Mouse (Mus musculus) neutrophil, adult 5-6 weeks (primary cell): ENCODE measurements around the gene Vwa3b. TPM values are rescaled to one million over a fixed set of nuclear protein-coding genes. Genes with fewer than 3 reads are reported as not detected.
A peak's percentile ranks its signal among the peaks of the same experiment; 100 is the strongest.
"Not testable (repeated sequence)": the region's sequence is repeated elsewhere in the genome, so short reads cannot be mapped to it uniquely, and the experiment has no call there.

Experiments used
- ATAC-seq: fragments of 151-379, 151-347 bp; 2 replicates; pipeline ENCODE4 v1.8.0; 2017; ENCODE audit warnings: mild to moderate bottlenecking, moderate TSS enrichment; ENCODE audit not compliant: insufficient number of reproducible peaks, poor library complexity, low FRiP score, severe bottlenecking; ENCODE audit errors: extremely low read depth
- total RNA-seq: library from RNA; stranded (forward); fragments of 200-1000 nt; gene quantifications from 2 replicates; pipeline ENCODE4 v1.2.3, GENCODE M21; 2017

The Vwa3b gene
- total RNA-seq, 1 experiment from 2014 or later = 0.35 TPM

DNA sequence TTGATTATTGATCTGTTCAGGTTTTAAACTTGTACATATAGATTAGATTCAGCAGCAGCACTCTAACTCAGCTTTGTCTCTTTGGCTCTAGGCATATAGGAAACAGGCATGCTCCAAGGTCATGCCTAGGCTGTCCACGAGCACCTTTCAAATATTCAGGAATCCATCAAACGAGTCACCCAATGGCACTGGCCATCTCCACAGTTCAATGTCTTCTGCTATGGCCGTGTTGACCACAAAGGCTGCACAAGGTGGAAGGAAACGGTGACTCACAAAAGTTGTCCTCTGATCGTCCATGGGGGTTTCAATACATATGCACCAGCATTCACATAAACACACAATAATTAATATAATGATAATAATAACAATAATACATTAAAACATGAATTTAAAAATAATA lies 21.4 kb upstream of the Vwa3b start:
- ATAC-seq = no peak

DNA sequence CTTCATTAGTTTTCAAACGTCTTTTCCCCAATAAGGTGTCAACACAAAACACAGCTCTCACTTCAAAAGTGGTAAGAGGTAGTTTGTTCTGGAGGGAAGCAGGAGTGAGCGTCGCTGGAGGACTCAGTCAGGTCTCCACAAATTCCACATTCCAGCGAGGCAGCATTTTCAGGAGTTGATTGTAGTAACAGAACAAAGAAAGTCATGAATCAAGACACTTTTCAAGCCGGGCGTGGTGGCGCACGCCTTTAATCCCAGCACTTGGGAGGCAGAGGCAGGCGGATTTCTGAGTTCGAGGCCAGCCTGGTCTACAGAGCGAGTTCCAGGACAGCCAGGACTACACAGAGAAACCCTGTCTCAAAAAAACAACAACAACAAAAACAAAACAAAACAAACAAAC lies 19.9 kb upstream of the Vwa3b start:
- ATAC-seq = not testable (repeated sequence)

DNA sequence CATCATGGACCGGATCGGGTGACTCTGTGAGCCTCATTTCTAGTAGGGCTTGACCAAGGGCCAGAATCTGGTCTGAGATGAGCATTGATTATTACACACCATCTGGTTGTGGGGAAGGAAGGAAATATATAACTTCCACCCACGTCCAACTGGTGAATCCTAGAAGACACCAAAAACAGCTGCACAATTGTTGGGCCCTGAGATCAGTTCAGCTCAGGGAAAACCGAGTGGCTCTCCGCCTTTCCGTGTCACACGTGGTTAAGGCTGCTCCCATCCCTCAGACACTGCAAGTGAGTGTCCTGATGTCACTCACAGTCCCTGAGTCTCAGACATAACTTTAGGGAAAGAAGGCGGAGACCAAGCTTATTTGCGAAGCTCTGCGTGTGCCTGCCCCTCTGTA lies 16.5 kb upstream of the Vwa3b start:
- no peak for ATAC-seq

DNA sequence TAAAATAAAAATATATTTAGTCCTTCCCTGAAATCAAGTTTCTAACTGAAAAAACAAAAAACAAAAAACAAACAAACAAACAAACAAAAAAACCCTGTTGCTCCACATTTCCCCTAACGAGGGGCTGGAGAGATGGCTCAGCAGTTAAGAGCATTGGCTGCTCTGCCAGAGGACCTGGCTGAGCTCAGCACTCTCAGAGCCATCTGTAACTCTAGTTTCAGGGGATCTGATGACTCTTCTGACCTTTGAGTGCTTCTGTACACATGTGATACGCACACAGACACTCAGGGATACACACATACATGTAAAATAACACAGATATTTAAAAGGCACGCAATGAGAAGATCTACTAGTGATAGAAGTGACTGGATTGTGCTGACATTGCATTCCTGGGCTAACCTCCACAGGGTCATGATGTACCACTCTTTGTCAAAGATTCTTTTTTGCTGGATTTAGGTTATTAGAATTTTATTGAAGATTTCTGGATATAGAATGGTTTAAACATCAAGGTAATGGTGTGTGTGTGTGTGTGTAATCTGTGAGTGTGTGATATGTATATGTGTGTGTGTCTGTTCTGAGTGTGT lies 14.7 kb upstream of the Vwa3b start:
- ATAC-seq = no peak

DNA sequence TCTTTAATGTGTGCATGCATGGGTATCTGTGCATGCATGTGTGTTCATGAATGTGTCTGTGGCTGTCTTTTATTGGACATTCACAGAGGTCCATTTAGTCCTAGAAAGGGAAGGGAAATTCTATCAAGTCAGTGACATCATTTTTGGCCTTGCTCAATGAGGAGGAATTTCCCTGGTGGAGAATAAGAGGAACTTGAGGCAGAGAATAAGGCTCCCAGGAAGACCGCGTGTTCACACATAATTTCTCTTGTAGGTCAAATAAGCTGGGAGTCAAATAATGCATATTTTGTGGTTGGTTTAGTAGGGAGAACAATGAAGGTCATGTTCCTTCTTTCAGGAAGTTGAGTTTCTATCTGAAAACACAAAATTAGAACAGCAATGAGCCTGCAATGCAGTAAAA lies 13.4 kb upstream of the Vwa3b start:
- no peak for ATAC-seq

DNA sequence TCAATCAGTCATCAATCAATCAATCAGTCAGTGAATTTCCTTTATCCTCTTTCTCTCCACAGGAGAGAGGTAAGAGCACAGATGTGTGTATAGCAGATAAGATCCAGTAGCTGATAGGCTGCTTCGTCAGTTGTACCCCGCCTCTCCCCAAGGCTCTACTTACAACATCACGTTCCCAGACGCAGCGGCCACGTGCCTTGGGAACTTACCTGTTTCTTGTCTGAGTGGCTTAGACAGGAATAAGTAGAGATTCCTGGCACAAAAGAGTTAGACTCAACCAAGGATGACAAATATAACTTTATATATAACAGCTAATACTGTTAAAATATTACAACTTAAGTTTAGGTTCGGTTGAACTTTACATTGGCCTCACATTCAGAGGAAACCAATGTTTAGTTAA lies 12.7 kb upstream of the Vwa3b start:
- ATAC-seq = no peak

DNA sequence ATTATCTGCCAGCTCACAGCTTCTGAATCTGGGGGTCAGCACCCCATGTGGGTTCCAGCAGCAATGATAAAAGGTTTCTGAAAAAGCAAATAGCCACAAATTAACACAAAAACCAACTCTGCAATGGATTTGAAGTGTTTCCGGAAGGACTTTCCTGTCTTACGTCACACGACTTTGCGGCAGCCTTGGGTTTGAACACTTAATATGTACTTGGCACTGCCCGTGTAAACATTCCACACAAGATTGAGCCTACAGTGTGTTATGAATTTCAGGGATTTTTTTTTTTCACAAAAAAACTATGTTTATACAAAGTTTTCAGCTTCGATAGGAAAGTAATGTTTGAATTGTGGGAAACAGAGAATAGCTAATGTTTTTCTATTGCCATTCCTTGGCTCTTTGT lies 7.4 kb upstream of the Vwa3b start:
- ATAC-seq = no peak

DNA sequence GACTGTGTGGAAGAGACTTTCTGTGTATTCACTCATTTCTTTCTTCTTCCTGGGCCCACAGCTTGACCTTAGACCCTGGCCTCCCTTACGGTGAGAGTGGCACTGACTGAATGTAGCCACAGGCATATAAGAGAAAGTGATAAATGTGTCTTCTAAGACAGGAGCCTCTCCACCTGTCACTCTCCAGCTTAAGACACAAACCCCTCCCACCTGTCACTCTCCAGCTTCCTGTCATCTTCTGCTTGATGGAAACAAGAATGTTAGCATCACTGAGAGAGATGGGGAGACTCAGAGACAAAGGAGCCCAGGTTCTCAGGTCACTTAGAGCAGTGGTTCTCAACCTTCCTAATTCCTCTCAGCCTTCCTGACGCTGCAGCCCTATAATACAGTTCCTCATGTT lies 3.7 kb upstream of the Vwa3b start:
- no peak for ATAC-seq

DNA sequence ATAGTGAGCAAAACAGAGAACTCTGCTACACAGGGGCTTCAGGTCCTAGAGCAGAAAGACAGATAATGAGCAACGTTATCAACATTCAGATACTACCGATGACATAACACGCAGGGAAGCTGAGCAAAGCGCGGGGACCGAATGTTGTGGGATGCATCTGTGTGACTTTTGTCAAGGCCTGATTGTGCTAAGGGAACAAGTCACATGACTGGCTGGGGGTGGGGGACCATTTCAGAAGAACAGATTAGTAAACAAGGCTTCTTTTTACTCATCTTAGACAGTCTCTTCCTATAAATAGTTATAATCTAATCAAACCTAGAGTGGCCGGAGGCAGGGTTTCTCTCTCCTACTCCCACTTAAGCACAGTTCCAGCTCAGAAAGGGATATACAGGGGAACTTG lies 1.7 kb upstream of the Vwa3b start:
- ATAC-seq = no peak

DNA sequence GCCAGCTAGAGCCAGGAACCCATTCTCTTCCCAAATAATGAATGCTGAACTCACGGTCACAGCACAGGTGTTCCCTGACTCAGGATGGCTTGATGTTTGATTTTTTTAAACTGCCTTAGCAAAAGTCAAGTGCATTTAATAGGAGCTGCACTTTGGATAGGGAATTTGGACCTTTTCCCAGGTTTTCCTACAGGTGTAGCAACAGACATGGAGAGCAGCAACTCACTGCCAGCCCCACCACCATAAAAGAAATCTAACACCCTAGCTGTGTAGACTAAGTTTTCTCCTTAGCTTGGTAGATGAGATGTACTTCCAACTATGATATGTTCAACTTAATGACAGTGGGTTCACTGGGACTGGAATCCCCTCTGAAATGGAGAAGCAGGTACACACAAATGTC lies 1.0 kb upstream of the Vwa3b start:
- ATAC-seq = no peak

DNA sequence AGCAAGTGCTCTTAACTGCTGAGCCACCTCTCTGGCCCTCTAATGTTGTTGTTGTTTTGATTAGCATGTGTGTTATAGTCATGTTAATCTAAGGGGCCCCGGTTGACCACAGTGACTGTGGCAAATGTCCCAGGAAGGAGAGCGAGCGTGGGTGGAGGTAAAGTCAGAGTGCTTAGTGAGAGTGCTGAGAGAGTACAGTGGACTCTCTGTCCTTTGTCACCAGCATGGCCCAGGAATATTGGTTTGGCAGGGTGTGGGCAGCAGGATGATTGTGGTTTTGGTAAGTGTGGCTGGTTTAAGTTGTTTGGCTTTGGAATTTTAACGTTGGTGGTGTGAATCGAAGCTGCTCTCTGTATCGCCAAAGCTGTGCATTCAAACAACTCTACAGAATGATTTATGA lies 470 bp downstream of the Vwa3b start:
- ATAC-seq = no peak

DNA sequence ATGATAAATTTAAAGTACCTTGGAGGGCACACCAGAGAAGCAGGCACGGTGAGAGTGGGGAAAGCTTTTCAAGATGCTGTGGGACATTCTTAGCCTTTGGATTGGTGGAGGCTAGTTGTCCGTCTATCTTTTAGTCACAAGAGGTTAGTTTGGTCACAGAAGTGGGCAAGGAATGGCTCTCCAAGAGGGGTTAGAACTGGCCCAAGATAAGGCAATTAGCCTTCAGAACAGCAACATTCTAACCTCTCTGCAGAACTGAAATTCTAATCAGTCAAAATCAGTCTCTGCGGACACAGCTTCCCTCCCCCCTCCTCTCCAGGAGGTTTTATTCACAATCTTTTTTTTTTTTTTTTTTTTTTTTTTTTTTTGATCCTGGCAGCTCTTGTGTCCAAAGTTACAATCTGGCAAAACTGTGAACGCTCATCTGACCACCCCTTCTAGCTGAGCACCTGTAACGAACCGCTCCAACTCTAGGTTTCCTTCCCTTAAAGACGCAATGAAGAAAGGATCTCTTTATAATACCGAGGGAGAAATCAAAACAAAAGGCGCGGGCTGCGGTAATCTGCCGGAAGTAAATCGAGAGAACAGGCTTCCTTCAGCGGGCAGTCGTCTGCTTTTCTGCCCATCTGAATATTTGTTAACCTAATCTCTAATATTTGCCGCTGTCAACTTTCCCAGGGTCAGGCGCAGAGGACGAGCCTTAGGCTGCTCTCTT lies 2.2 kb downstream of the Vwa3b start:
- no peak for ATAC-seq

DNA sequence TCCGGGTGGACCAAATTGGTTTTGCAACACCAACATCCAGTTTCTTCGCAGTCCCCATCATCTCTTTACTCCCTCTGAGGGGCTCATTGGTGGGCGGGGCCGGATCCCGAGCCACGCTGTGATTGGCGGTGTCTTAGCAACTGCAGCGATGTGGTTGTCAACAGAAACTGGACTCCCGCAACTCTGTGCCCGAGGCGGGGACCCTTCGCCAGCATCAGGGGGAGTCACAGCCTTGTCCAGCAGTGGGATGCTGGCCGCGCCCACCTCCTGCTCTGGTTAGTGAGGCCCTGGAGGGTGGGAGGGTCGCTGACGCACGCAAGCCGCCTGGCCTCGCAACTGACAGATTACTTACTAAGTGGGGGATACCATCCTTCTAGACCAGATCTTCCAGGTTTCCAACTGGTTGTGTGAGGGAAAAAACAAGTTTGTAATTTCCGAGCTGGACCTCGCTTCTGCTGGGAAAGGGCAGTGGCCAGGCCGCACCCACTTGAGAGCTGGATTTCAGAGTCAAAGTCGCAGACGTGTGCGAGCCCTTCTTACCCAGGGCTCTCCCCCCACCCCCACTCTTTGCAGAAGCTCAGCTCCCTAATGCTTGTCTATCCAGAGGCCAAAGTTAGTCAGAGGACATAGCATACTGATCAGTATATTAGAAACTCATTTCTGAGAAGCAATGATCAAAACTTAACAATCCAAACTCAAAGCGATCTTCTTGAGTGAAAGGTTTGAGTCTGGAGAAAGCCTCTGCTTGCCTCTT lies 2.9 kb downstream of the Vwa3b start:
- peak; percentile 57; the same call in 1 of the 2 replicates for ATAC-seq

DNA sequence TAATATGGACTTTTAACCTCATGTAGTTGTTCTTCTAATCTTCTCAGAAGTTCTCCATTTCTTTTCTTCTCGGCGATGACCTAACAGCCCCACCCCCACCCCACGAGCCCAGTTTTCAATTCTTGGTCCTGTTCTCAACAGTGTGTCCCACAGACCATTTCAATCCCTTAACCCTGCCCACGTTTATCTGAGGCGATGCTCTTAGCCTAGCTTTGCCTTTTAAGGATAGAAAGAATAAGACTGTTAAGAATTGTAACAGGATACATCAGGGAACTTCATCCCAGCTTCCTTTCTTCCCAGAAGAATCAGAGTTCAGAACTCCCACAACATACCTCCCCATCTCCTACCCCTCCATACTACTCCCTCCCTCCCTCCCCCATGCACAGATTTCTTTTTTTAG lies 3.5 kb downstream of the Vwa3b start:
- ATAC-seq = no peak

DNA sequence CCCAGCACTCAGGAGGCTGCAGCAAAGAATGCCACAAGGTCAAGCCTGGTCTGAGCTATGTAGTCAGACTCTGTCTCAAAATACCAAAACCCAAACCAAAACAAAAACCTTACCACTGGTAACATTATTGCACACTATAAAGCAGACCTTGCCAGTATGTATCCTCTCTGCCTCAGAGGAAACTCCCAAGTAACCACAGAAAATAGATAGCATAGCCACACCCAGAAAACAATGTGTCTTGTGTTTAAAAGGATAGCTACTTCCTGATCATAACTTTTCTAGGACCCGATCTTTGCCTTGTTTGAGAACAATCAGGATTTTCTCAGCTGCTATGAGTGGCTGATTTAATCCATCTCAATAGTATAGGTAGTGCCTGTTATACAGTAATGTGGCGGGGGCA lies 4.3 kb downstream of the Vwa3b start:
- ATAC-seq = no peak

DNA sequence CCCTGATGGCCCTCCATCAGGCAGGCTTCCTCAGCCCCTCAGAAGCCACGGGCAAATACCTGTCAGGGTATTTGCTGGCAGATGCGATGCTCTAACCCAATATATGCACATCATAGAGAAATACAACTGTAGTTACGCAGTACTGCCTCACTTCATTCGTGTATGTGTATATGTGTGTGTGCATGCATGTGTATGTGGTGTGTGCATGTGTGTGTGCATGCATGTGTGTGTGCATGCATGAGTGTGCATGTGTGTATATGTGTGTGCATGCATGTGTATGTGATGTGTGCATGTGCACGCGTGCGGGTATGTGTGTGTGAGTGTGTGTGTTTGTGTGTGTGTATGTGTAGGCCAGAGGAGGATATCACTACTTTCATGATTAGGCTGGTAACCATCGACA lies 9.5 kb downstream of the Vwa3b start:
- ATAC-seq = no peak

DNA sequence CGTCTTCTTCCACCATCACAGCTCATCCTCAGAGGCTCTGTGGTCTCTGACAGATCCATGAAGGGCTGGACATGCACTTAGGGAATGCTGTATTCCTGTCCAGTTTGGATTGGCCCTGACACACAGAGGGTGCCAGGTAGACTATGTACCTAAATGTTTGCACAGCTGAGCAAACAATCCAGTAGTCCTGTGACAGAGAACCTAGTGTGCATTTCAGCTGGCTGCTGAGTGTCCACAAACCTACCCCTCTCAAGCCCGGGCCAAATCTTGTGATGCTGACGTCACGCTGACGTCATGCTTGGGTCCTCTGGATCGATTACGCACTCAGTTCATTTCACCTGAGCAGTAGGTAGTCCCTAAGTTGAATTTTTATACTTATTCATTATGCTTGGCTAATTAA lies 14.7 kb downstream of the Vwa3b start:
- no peak for ATAC-seq

DNA sequence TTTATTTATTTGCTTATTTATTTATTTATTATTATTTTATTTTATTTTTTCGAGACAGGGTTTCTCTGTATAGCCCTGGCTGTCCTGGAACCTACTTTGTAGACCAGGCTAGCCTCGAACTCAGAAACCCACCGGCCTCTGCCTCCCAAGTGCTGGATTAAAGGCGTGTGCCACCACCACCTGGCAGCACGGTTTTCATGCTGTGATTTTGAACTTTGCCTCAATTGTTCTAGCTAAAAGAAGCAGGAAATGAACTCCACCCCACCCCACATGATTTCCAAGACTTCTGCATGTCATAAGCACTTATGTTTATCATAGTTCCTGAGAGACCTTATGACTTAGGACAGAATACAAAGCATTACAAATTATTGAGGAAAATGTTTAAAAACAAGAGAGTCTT lies 15.5 kb downstream of the Vwa3b start:
- ATAC-seq = no peak

DNA sequence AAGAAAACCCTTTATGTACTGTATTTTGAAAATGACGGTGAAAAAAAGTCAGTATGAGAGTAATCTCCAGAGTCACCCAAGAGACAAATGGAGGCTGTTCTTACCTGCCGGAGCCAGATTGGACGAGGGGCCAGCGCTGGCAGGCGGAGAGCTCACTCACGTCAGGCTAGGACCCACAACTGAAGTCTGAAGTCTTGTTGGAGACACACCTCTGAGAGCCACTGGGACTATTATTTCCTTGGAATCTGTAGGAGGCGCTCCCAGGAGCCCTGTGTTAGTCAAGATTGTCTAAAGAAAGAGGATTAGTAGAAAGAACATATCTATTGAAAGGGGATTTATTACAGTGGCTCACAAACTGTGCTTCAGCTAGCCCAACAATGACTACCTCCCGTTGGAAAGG lies 16.4 kb downstream of the Vwa3b start:
- ATAC-seq = no peak

DNA sequence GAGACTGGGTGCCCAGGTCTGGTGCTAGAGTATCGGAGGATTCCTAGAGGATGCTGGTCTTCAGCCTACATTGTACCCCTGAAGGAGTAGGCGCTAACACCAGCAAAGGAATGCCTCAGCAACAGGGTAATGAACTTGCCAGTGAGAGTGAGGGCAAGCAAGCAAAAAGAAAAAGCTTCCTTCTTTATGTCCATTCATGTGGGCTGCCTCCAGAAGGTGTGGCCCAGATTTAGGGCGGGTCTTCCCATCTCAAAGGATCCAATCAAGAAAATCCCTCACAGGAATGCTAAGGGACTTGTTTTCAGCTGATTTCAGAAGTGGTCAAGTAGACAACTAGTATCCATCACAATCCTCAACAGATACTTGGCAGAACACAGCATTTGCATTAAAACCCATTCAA lies 16.8 kb downstream of the Vwa3b start:
- no peak for ATAC-seq
